Mouse (Mus musculus): ENCODE data around the gene Map3k12. TPM values are rescaled to one million over a fixed set of nuclear protein-coding genes. Genes with fewer than 3 reads are reported as not detected.

Map3k12 gene
- polyA plus RNA-seq (2014; fragmentation: Nextera tagmentation; extraction: Ambion mirVana): 25.4 and 28.4 TPM in 2 replicates

GRCm38 (mm10) chr15:102516728-102517404, at the start of gene Map3k12:
Gene Map3k12, minus strand, starts transcription at chr15:102517064.
- Histone ChIP-seq H3K4me3 (ENCODE audit: low read depth, low read length) (peak within 1 kb of the TSS; percentile 69), H3K36me3 (ENCODE audit: control insufficient read depth, insufficient read depth, low read length) (no peaks in the 10 kb centered on the region), H3K9ac (ENCODE audit: low read length) (peak within 1 kb of the TSS; percentile 80), H3K9me3 (ENCODE audit: control insufficient read depth, low read length) (no peaks in the 10 kb centered on the region), H3K4me2 (ENCODE audit: low read depth, low read length, severe bottlenecking) (peak within 1 kb of the TSS; percentile 92), H3K27me3 (ENCODE audit: control insufficient read depth, insufficient read depth, low read length) (no peaks in the 10 kb centered on the region), H3K27ac (ENCODE audit: low read depth, low read length) (peak within 1 kb of the TSS; percentile 84), H3K4me1 (replicated peaks; ENCODE audit: control insufficient read depth, insufficient read depth, low read length) (peaks cover 13% of the 10 kb centered on the region)
- WGBS: under 1% methylated on average over 43 of the region's 43 CpGs
- DNase-seq (ENCODE audit: low spot score): peak; percentile 89
- ATAC-seq (replicated peaks; ENCODE audit: low FRiP score): peak; percentile 19

DNA sequence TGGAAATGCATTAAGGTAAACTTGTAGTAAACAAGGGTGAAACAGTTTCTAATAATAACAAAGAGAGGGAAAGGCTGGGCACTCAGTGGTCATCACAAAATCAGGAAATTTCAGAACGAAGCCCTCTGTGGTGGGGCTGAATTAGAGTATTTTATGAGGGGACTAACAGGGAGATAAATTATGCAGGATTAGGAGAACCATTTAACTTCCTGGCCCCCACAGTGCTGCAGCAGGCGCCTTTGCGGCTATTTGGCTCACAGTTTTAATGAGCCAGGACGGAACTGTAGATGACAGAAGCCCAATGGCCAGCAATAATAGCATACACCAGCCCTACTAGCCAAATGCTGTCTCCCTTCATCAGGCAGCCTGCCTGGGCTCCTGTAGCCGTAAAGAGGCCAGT, 46.8 kb upstream of the Map3k12 start:
- H3K9ac ChIP-seq (ENCODE audit: low read length): no peak overlapping the region
- H3K27ac ChIP-seq (ENCODE audit: low read depth, low read length): no peak overlapping the region
- no peaks in the 10 kb centered on the region for H3K9me3 ChIP-seq (ENCODE audit: control insufficient read depth, low read length)
- H3K36me3 ChIP-seq (ENCODE audit: control insufficient read depth, insufficient read depth, low read length): no peaks in the 10 kb centered on the region; the same call in 1 of the 2 replicates
- 85% methylated on average over 5 of the region's 5 CpGs for WGBS
- no peak overlapping the region for H3K4me3 ChIP-seq (ENCODE audit: low read depth, low read length)
- no peak overlapping the region for H3K4me2 ChIP-seq (ENCODE audit: low read depth, low read length, severe bottlenecking)
- DNase-seq (ENCODE audit: low spot score) (no peak), ATAC-seq (replicated peaks; ENCODE audit: low FRiP score) (no peak)
- H3K27me3 ChIP-seq (ENCODE audit: control insufficient read depth, insufficient read depth, low read length): no peaks in the 10 kb centered on the region
- no peaks in the 10 kb centered on the region for H3K4me1 ChIP-seq (replicated peaks; ENCODE audit: control insufficient read depth, insufficient read depth, low read length)

DNA sequence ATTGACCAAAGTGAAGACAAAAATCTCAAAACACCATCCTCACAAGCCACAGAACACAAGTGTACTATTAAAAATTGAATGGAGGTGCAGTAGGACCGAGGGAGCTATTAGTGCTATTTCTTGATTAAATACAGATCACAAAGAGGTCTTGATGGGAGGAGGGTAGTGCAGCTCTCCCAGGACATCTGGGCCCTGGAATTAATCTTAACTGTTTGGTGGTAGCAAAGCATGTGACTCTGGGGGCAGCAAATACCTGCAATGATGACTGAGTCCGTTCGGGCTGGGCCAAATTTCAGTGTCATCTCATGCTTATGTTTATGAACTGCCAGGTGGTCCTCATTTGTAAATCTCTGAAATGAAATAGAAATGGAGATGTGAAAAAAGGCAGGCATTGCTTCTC, 46.2 kb upstream of the Map3k12 start:
- no peak for DNase-seq (ENCODE audit: low spot score)
- Histone ChIP-seq H3K27ac (ENCODE audit: low read depth, low read length) (no peak overlapping the region), H3K27me3 (ENCODE audit: control insufficient read depth, insufficient read depth, low read length) (no peaks in the 10 kb centered on the region), H3K9ac (ENCODE audit: low read length) (no peak overlapping the region), H3K4me1 (replicated peaks; ENCODE audit: control insufficient read depth, insufficient read depth, low read length) (no peaks in the 10 kb centered on the region), H3K4me3 (ENCODE audit: low read depth, low read length) (no peak overlapping the region), H3K4me2 (ENCODE audit: low read depth, low read length, severe bottlenecking) (no peak overlapping the region), H3K36me3 (ENCODE audit: control insufficient read depth, insufficient read depth, low read length) (no peaks in the 10 kb centered on the region; the same call in 1 of the 2 replicates), H3K9me3 (ENCODE audit: control insufficient read depth, low read length) (no peaks in the 10 kb centered on the region)
- 94% methylated on average over 3 of the region's 3 CpGs for WGBS
- ATAC-seq (replicated peaks; ENCODE audit: low FRiP score): no peak

GRCm38 (mm10) chr15:102562491-102562890, 45.6 kb upstream of the Map3k12 start:
- no peak for ATAC-seq (replicated peaks; ENCODE audit: low FRiP score)
- DNase-seq (ENCODE audit: low spot score): no peak
- Histone ChIP-seq H3K27me3 (ENCODE audit: control insufficient read depth, insufficient read depth, low read length) (no peaks in the 10 kb centered on the region), H3K36me3 (ENCODE audit: control insufficient read depth, insufficient read depth, low read length) (no peaks in the 10 kb centered on the region; the same call in 1 of the 2 replicates), H3K9me3 (ENCODE audit: control insufficient read depth, low read length) (no peaks in the 10 kb centered on the region), H3K4me3 (ENCODE audit: low read depth, low read length) (no peak overlapping the region), H3K27ac (ENCODE audit: low read depth, low read length) (no peak overlapping the region), H3K4me1 (replicated peaks; ENCODE audit: control insufficient read depth, insufficient read depth, low read length) (no peaks in the 10 kb centered on the region), H3K9ac (ENCODE audit: low read length) (no peak overlapping the region), H3K4me2 (ENCODE audit: low read depth, low read length, severe bottlenecking) (no peak overlapping the region)
- 100% methylated on average over 1 of the region's 1 CpGs for WGBS

- ATAC-seq (replicated peaks; ENCODE audit: low FRiP score) (no peak), DNase-seq (ENCODE audit: low spot score) (no peak)
- no peak overlapping the region for H3K4me3 ChIP-seq (ENCODE audit: low read depth, low read length)
- H3K9ac ChIP-seq (ENCODE audit: low read length): no peak overlapping the region
- no peaks in the 10 kb centered on the region for H3K9me3 ChIP-seq (ENCODE audit: control insufficient read depth, low read length)
- no peaks in the 10 kb centered on the region for H3K27me3 ChIP-seq (ENCODE audit: control insufficient read depth, insufficient read depth, low read length)
- peaks cover 3% of the 10 kb centered on the region; the same call in 1 of the 2 replicates for H3K36me3 ChIP-seq (ENCODE audit: control insufficient read depth, insufficient read depth, low read length)
- H3K4me2 ChIP-seq (ENCODE audit: low read depth, low read length, severe bottlenecking): no peak overlapping the region
- no peaks in the 10 kb centered on the region for H3K4me1 ChIP-seq (replicated peaks; ENCODE audit: control insufficient read depth, insufficient read depth, low read length)
- no peak overlapping the region for H3K27ac ChIP-seq (ENCODE audit: low read depth, low read length)
These were observed 40.7 kb upstream of the Map3k12 start for GRCm38 (mm10) chr15:102557580-102557979.

GRCm38 (mm10) chr15:102555581-102555980, 38.7 kb upstream of the Map3k12 start:
- H3K9me3 ChIP-seq (ENCODE audit: control insufficient read depth, low read length): no peaks in the 10 kb centered on the region
- H3K4me3 ChIP-seq (ENCODE audit: low read depth, low read length): no peak overlapping the region
- DNase-seq (ENCODE audit: low spot score): no peak
- peaks cover 3% of the 10 kb centered on the region; the same call in 1 of the 2 replicates for H3K36me3 ChIP-seq (ENCODE audit: control insufficient read depth, insufficient read depth, low read length)
- no peaks in the 10 kb centered on the region for H3K27me3 ChIP-seq (ENCODE audit: control insufficient read depth, insufficient read depth, low read length)
- WGBS: 92% methylated on average over 1 of the region's 1 CpGs
- H3K27ac ChIP-seq (ENCODE audit: low read depth, low read length): no peak overlapping the region
- H3K4me1 ChIP-seq (replicated peaks; ENCODE audit: control insufficient read depth, insufficient read depth, low read length): no peaks in the 10 kb centered on the region
- H3K4me2 ChIP-seq (ENCODE audit: low read depth, low read length, severe bottlenecking): no peak overlapping the region
- ATAC-seq (replicated peaks; ENCODE audit: low FRiP score): no peak
- no peak overlapping the region for H3K9ac ChIP-seq (ENCODE audit: low read length)

GRCm38 (mm10) chr15:102552599-102552998, 35.7 kb upstream of the Map3k12 start:
- H3K36me3 ChIP-seq (ENCODE audit: control insufficient read depth, insufficient read depth, low read length): peaks cover 3% of the 10 kb centered on the region; the same call in 1 of the 2 replicates
- H3K4me2 ChIP-seq (ENCODE audit: low read depth, low read length, severe bottlenecking): no peak overlapping the region
- no peaks in the 10 kb centered on the region for H3K9me3 ChIP-seq (ENCODE audit: control insufficient read depth, low read length)
- no peaks in the 10 kb centered on the region for H3K27me3 ChIP-seq (ENCODE audit: control insufficient read depth, insufficient read depth, low read length)
- H3K27ac ChIP-seq (ENCODE audit: low read depth, low read length): no peak overlapping the region
- no peaks in the 10 kb centered on the region for H3K4me1 ChIP-seq (replicated peaks; ENCODE audit: control insufficient read depth, insufficient read depth, low read length)
- WGBS: 94% methylated on average over 5 of the region's 5 CpGs
- no peak overlapping the region for H3K9ac ChIP-seq (ENCODE audit: low read length)
- DNase-seq (ENCODE audit: low spot score) (no peak), ATAC-seq (replicated peaks; ENCODE audit: low FRiP score) (no peak)
- H3K4me3 ChIP-seq (ENCODE audit: low read depth, low read length): no peak overlapping the region

- H3K36me3 ChIP-seq (ENCODE audit: control insufficient read depth, insufficient read depth, low read length): no peaks in the 10 kb centered on the region
- ATAC-seq (replicated peaks; ENCODE audit: low FRiP score) (no peak), DNase-seq (ENCODE audit: low spot score) (no peak)
- 94% methylated on average over 3 of the region's 3 CpGs for WGBS
- no peak overlapping the region for H3K9ac ChIP-seq (ENCODE audit: low read length)
- H3K4me1 ChIP-seq (replicated peaks; ENCODE audit: control insufficient read depth, insufficient read depth, low read length): no peaks in the 10 kb centered on the region
- no peak overlapping the region for H3K27ac ChIP-seq (ENCODE audit: low read depth, low read length)
- H3K4me2 ChIP-seq (ENCODE audit: low read depth, low read length, severe bottlenecking): no peak overlapping the region
- no peaks in the 10 kb centered on the region for H3K9me3 ChIP-seq (ENCODE audit: control insufficient read depth, low read length)
- no peaks in the 10 kb centered on the region for H3K27me3 ChIP-seq (ENCODE audit: control insufficient read depth, insufficient read depth, low read length)
- no peak overlapping the region for H3K4me3 ChIP-seq (ENCODE audit: low read depth, low read length)
These were observed 30.6 kb upstream of the Map3k12 start for GRCm38 (mm10) chr15:102547478-102547877.

All from forebrain, embryonic 11.5 days (tissue).